Mouse (Mus musculus) thymus, postnatal 0 days (tissue): ENCODE measurements around the gene Galc. TPM values are rescaled to one million over a fixed set of nuclear protein-coding genes. Genes with fewer than 3 reads are reported as not detected.
"Not testable (repeated sequence)": the region's sequence is repeated elsewhere in the genome, so short reads cannot be mapped to it uniquely, and the experiment has no call there.

Experiments used
- DNase-seq: peaks from one replicate; pipeline ENCODE4 v3.0.0-alpha.2; 2015; ENCODE audit warnings: low spot score
- polyA plus RNA-seq: library from polyadenylated mRNA; unstranded; fragments of >200 nt; fragmentation: Nextera tagmentation; extraction: Ambion mirVana; gene quantifications from 2 replicates; pipeline ENCODE4 v1.2.1, GENCODE M21; 2015

Galc gene
- polyA plus RNA-seq, 1 experiment from 2014 or later = 3.4 TPM

GRCm38 (mm10) chr12:98255373-98255995, 3.8 kb downstream of the Galc start:
- no peak for DNase-seq

- no peak for DNase-seq
Observed at GRCm38 (mm10) chr12:98252417-98252816, 6.8 kb downstream of the Galc start.

GRCm38 (mm10) chr12:98250327-98250726, 8.9 kb downstream of the Galc start:
- no peak for DNase-seq

- no peak for DNase-seq
Observed at GRCm38 (mm10) chr12:98249671-98250070, 9.6 kb downstream of the Galc start.

- peak; percentile 74 for DNase-seq
Observed at GRCm38 (mm10) chr12:98246835-98247234, 12.4 kb downstream of the Galc start.

- DNase-seq = no peak
Observed at GRCm38 (mm10) chr12:98244865-98245264, 14.4 kb downstream of the Galc start.

- no peak for DNase-seq
Observed at GRCm38 (mm10) chr12:98244161-98244560, 15.1 kb downstream of the Galc start.

- DNase-seq = not testable (repeated sequence)
Observed at GRCm38 (mm10) chr12:98238478-98238877, 20.8 kb downstream of the Galc start.

GRCm38 (mm10) chr12:98227037-98227436, 32.2 kb downstream of the Galc start:
- no peak for DNase-seq

- no peak for DNase-seq
Observed at GRCm38 (mm10) chr12:98223286-98223685, 36.0 kb downstream of the Galc start.

GRCm38 (mm10) chr12:98216432-98216831, 42.8 kb downstream of the Galc start:
- DNase-seq = no peak

- DNase-seq = peak; percentile 6
Observed at GRCm38 (mm10) chr12:98215512-98215911, 43.7 kb downstream of the Galc start.

GRCm38 (mm10) chr12:98214191-98214590, 45.1 kb downstream of the Galc start:
- DNase-seq = no peak

- DNase-seq = no peak
Observed at GRCm38 (mm10) chr12:98213791-98214190, 45.5 kb downstream of the Galc start.

- DNase-seq = no peak
Observed at GRCm38 (mm10) chr12:98213332-98213731, 45.9 kb downstream of the Galc start.

GRCm38 (mm10) chr12:98212457-98213175, 46.6 kb downstream of the Galc start:
- peak; percentile 58 for DNase-seq

- no peak for DNase-seq
Observed at GRCm38 (mm10) chr12:98210495-98210894, 48.8 kb downstream of the Galc start.

GRCm38 (mm10) chr12:98208104-98208503, 51.2 kb downstream of the Galc start:
- no peak for DNase-seq

- DNase-seq = no peak
Observed at GRCm38 (mm10) chr12:98205450-98206051, 53.7 kb downstream of the Galc start.

GRCm38 (mm10) chr12:98197401-98197800, 61.9 kb downstream of the Galc start:
- DNase-seq = no peak

- DNase-seq = no peak
Observed at GRCm38 (mm10) chr12:98190201-98190600, 69.1 kb downstream of the Galc start.

- DNase-seq = no peak
Observed at GRCm38 (mm10) chr12:98189096-98189495, 70.2 kb downstream of the Galc start.
